Mouse (Mus musculus): ENCODE results near the gene Ggnbp2.
A peak's percentile ranks its signal among the peaks of the same experiment; 100 is the strongest.

DNA sequence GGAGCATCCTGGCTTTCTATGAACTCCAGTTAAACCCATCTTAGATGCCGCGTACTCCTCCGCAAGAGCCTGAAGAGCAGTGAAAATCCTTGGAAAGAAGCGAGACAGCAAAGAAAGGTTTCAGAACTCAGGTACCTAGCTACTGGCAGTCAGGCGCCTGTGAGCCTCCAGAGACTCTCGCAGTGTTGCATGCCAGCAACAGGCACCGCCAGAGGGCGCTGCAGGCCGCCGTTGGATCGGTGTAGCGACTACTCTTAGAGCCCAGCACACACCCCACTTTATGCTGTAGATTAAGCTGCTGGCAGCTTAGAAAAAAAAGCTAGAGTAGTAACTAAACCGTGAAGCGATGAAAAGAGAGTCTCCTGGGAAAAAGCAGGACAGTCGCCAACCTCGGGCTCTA is 47.8 kb upstream of the Ggnbp2 start:
- peak; percentile 93 for TF ChIP-seq CTCF (IDR thresholded peaks at IDR 0.05; ENCODE audit: low read depth, low read length)
- TF ChIP-seq GATA1 (IDR thresholded peaks at IDR 0.05; ENCODE audit: borderline replicate concordance, low read length): no peak
- TF ChIP-seq POLR2AphosphoS5 (IDR thresholded peaks at IDR 0.05; ENCODE audit: insufficient replicate concordance, low read depth, low read length): no peak
- TF ChIP-seq TAL1 (conservative IDR thresholded peaks at IDR 0.05; ENCODE audit: low read depth, low read length): no peak
